Mouse (Mus musculus) hindbrain, embryonic 12.5 days (tissue): ENCODE results near the gene Lmtk2. TPM values are rescaled to one million over a fixed set of nuclear protein-coding genes. Genes with fewer than 3 reads are reported as not detected.

Experiments
- ATAC-seq: fragments of 200-750 bp; cut with Nextera tagmentation; 2 replicates; pipeline ENCODE4 v1.8.0; 2017; ENCODE audit warnings: moderate TSS enrichment; ENCODE audit not compliant: low FRiP score
- H3K27ac ChIP-seq: fragments of 300-500 bp; sonication (generic); 2 replicates; pipeline ENCODE4 v1.5.1; 2016; ENCODE audit warnings: mild to moderate bottlenecking
- H3K27me3 ChIP-seq: fragments of 300-500 bp; sonication (generic); 2 replicates; pipeline ENCODE4 v1.6.1; 2016; ENCODE audit warnings: mild to moderate bottlenecking
- H3K36me3 ChIP-seq: fragments of 300-500 bp; sonication (generic); 2 replicates; pipeline ENCODE4 v1.6.1; 2016; ENCODE audit warnings: mild to moderate bottlenecking
- H3K4me1 ChIP-seq: fragments of 300-500 bp; sonication (generic); 2 replicates; pipeline ENCODE4 v1.6.1; 2016
- H3K4me2 ChIP-seq: fragments of 300-500 bp; sonication (generic); replicated peaks from 2 replicates; pipeline ENCODE4 v1.6.1; 2016; ENCODE audit warnings: mild to moderate bottlenecking
- H3K4me3 ChIP-seq: fragments of 300-500 bp; sonication (generic); 2 replicates; pipeline ENCODE4 v1.5.1; 2016; ENCODE audit warnings: mild to moderate bottlenecking
- H3K9ac ChIP-seq: fragments of 300-500 bp; sonication (generic); 2 replicates; pipeline ENCODE4 v1.6.1; 2016; ENCODE audit warnings: mild to moderate bottlenecking, moderate library complexity
- H3K9me3 ChIP-seq: fragments of 300-500 bp; sonication (generic); replicated peaks from 2 replicates; pipeline ENCODE4 v1.6.1; 2016; ENCODE audit warnings: mild to moderate bottlenecking
- WGBS: fragments of 180-500 bp; shearing (Covaris S2); methylation state at CpG from one replicate; pipeline ENCODE4 v1.1.7; 2016; 5-methylcytosine and 5-hydroxymethylcytosine counted together
- polyA plus RNA-seq: library from polyadenylated mRNA; unstranded; fragments of >200 nt; fragmentation: Nextera tagmentation; extraction: Ambion mirVana; gene quantifications from 2 replicates; pipeline ENCODE4 v1.2.1, GENCODE M21; 2016

Lmtk2 gene
- polyA plus RNA-seq, 1 experiment from 2014 or later, result 8.5 TPM

GRCm38 (mm10) chr5:144204911-144205310, 104.7 kb downstream of the Lmtk2 start:
- Histone ChIP-seq H3K4me2 (no peak overlapping the region), H3K9me3 (0 out of 2 replicates have a peak, but pooled peaks cover 9% of the 10 kb centered on the region), H3K27me3 (no peaks in the 10 kb centered on the region), H3K27ac (no peak overlapping the region), H3K36me3 (peaks cover 81% of the 10 kb centered on the region), H3K4me1 (no peaks in the 10 kb centered on the region), H3K9ac (no peak overlapping the region), H3K4me3 (no peak overlapping the region)
- no peak for ATAC-seq
- 72% methylated on average over 10 of the region's 10 CpGs for WGBS

- H3K27ac ChIP-seq, result no peak overlapping the region
- H3K9me3 ChIP-seq, result 0 out of 2 replicates have a peak, but pooled peaks cover 9% of the 10 kb centered on the region
- H3K4me1 ChIP-seq, result no peaks in the 10 kb centered on the region
- no peaks in the 10 kb centered on the region for H3K27me3 ChIP-seq
- H3K9ac ChIP-seq, result no peak overlapping the region
- 94% methylated on average over 15 of the region's 15 CpGs for WGBS
- no peak for ATAC-seq
- no peak overlapping the region for H3K4me2 ChIP-seq
- peaks cover 83% of the 10 kb centered on the region for H3K36me3 ChIP-seq
- no peak overlapping the region for H3K4me3 ChIP-seq
These were observed 105.8 kb downstream of the Lmtk2 start for GRCm38 (mm10) chr5:144206069-144206468.

- no peak overlapping the region for H3K4me2 ChIP-seq
- H3K27ac ChIP-seq, result no peak overlapping the region
- H3K9ac ChIP-seq, result no peak overlapping the region
- H3K27me3 ChIP-seq, result no peaks in the 10 kb centered on the region
- ATAC-seq, result peak; percentile 33; the same call in 1 of the 2 replicates
- H3K4me3 ChIP-seq, result no peak overlapping the region
- 49% methylated on average over 11 of the region's 11 CpGs for WGBS
- no peaks in the 10 kb centered on the region for H3K4me1 ChIP-seq
- H3K36me3 ChIP-seq, result peaks cover 85% of the 10 kb centered on the region
- H3K9me3 ChIP-seq, result 0 out of 2 replicates have a peak, but pooled peaks cover 4% of the 10 kb centered on the region
These were observed 107.2 kb downstream of the Lmtk2 start for GRCm38 (mm10) chr5:144207478-144207877.

- 26% methylated on average over 7 of the region's 7 CpGs for WGBS
- H3K9me3 ChIP-seq, result no peaks in the 10 kb centered on the region
- no peaks in the 10 kb centered on the region for H3K27me3 ChIP-seq
- H3K27ac ChIP-seq, result no peak overlapping the region
- no peak overlapping the region for H3K4me3 ChIP-seq
- no peak overlapping the region for H3K9ac ChIP-seq
- H3K4me1 ChIP-seq, result no peaks in the 10 kb centered on the region
- ATAC-seq, result no peak
- H3K4me2 ChIP-seq, result no peak overlapping the region
- H3K36me3 ChIP-seq, result peaks cover 58% of the 10 kb centered on the region
These were observed 114.2 kb downstream of the Lmtk2 start for GRCm38 (mm10) chr5:144214453-144214852.

- no peak overlapping the region for H3K27ac ChIP-seq
- H3K9me3 ChIP-seq, result no peaks in the 10 kb centered on the region
- no peak overlapping the region for H3K9ac ChIP-seq
- no peak overlapping the region for H3K4me3 ChIP-seq
- H3K4me2 ChIP-seq, result no peak overlapping the region
- peaks cover 43% of the 10 kb centered on the region for H3K36me3 ChIP-seq
- H3K27me3 ChIP-seq, result no peaks in the 10 kb centered on the region
- 85% methylated on average over 2 of the region's 2 CpGs for WGBS
- no peak for ATAC-seq
- no peaks in the 10 kb centered on the region for H3K4me1 ChIP-seq
These were observed 115.8 kb downstream of the Lmtk2 start for GRCm38 (mm10) chr5:144215992-144216391.

GRCm38 (mm10) chr5:144218061-144218460, 117.8 kb downstream of the Lmtk2 start:
- no peak for ATAC-seq
- no peak overlapping the region for H3K4me3 ChIP-seq
- H3K27ac ChIP-seq, result no peak overlapping the region
- no peak overlapping the region for H3K4me2 ChIP-seq
- H3K36me3 ChIP-seq, result peaks cover 26% of the 10 kb centered on the region
- H3K9me3 ChIP-seq, result no peaks in the 10 kb centered on the region
- no peak overlapping the region for H3K9ac ChIP-seq
- WGBS, result 95% methylated on average over 7 of the region's 7 CpGs
- H3K4me1 ChIP-seq, result peaks cover 14% of the 10 kb centered on the region
- H3K27me3 ChIP-seq, result no peaks in the 10 kb centered on the region

GRCm38 (mm10) chr5:144219306-144219705, 119.1 kb downstream of the Lmtk2 start:
- ATAC-seq, result no peak
- Histone ChIP-seq H3K36me3 (peaks cover 15% of the 10 kb centered on the region; the same call in 1 of the 2 replicates), H3K9me3 (no peaks in the 10 kb centered on the region), H3K9ac (no peak overlapping the region), H3K27me3 (no peaks in the 10 kb centered on the region), H3K27ac (no peak overlapping the region), H3K4me1 (peaks cover 18% of the 10 kb centered on the region), H3K4me2 (no peak overlapping the region), H3K4me3 (no peak overlapping the region)
- 71% methylated on average over 12 of the region's 12 CpGs for WGBS

GRCm38 (mm10) chr5:144219936-144220335, 119.7 kb downstream of the Lmtk2 start:
- no peak for ATAC-seq
- no peak overlapping the region for H3K4me3 ChIP-seq
- no peaks in the 10 kb centered on the region for H3K9me3 ChIP-seq
- H3K36me3 ChIP-seq, result peaks cover 12% of the 10 kb centered on the region; the same call in 1 of the 2 replicates
- H3K27ac ChIP-seq, result no peak overlapping the region
- peaks cover 20% of the 10 kb centered on the region for H3K4me1 ChIP-seq
- H3K4me2 ChIP-seq, result no peak overlapping the region
- WGBS, result 88% methylated on average over 5 of the region's 5 CpGs
- H3K9ac ChIP-seq, result no peak overlapping the region
- no peaks in the 10 kb centered on the region for H3K27me3 ChIP-seq

- no peak for ATAC-seq
- Histone ChIP-seq H3K4me3 (no peak overlapping the region), H3K36me3 (peaks cover 9% of the 10 kb centered on the region; the same call in 1 of the 2 replicates), H3K4me1 (peaks cover 20% of the 10 kb centered on the region), H3K9ac (no peak overlapping the region), H3K27ac (no peak overlapping the region), H3K27me3 (no peaks in the 10 kb centered on the region), H3K9me3 (no peaks in the 10 kb centered on the region), H3K4me2 (no peak overlapping the region)
- 74% methylated on average over 4 of the region's 4 CpGs for WGBS
These were observed 121.1 kb downstream of the Lmtk2 start for GRCm38 (mm10) chr5:144221305-144221704.

- H3K27ac ChIP-seq, result peak overlapping the region; percentile 26
- no peaks in the 10 kb centered on the region for H3K9me3 ChIP-seq
- peak; percentile 81 for ATAC-seq
- 0 out of 2 replicates have a peak, but pooled peaks cover 3% of the 10 kb centered on the region for H3K36me3 ChIP-seq
- H3K27me3 ChIP-seq, result no peaks in the 10 kb centered on the region
- H3K4me1 ChIP-seq, result peaks cover 20% of the 10 kb centered on the region
- H3K9ac ChIP-seq, result peak overlapping the region; percentile 83
- peak overlapping the region; percentile 81 for H3K4me2 ChIP-seq
- H3K4me3 ChIP-seq, result peak overlapping the region; percentile 77
- 4% methylated on average over 25 of the region's 25 CpGs for WGBS
These were observed 122.7 kb downstream of the Lmtk2 start for GRCm38 (mm10) chr5:144222811-144223502.

GRCm38 (mm10) chr5:144223503-144223862, 123.2 kb downstream of the Lmtk2 start, which contains the start of gene Tecpr1:
Tecpr1 (minus strand) TSS chr5:144223615.
- peaks cover 20% of the 10 kb centered on the region for H3K4me1 ChIP-seq
- peak within 1 kb of the TSS; percentile 83 for H3K9ac ChIP-seq
- under 1% methylated on average over 37 of the region's 37 CpGs for WGBS
- H3K4me3 ChIP-seq, result peak within 1 kb of the TSS; percentile 77
- peak within 1 kb of the TSS; percentile 81 for H3K4me2 ChIP-seq
- H3K36me3 ChIP-seq, result 0 out of 2 replicates have a peak, but pooled peaks cover under 1% of the 10 kb centered on the region
- no peaks in the 10 kb centered on the region for H3K9me3 ChIP-seq
- H3K27ac ChIP-seq, result peak within 1 kb of the TSS; percentile 73
- no peaks in the 10 kb centered on the region for H3K27me3 ChIP-seq
- ATAC-seq, result peak; percentile 96

- WGBS, result 24% methylated on average over 18 of the region's 18 CpGs
- Histone ChIP-seq H3K9ac (peak overlapping the region; percentile 76), H3K4me1 (peaks cover 20% of the 10 kb centered on the region), H3K4me3 (peak overlapping the region; percentile 77), H3K27ac (peak overlapping the region; percentile 73), H3K27me3 (no peaks in the 10 kb centered on the region), H3K36me3 (no peaks in the 10 kb centered on the region), H3K9me3 (no peaks in the 10 kb centered on the region), H3K4me2 (peak overlapping the region; percentile 81)
- ATAC-seq, result peak; percentile 46; the same call in 1 of the 2 replicates
These were observed 123.9 kb downstream of the Lmtk2 start for GRCm38 (mm10) chr5:144223899-144224816.
